Mouse (Mus musculus) lung, postnatal 0 days (tissue): Measurements from ENCODE around the gene Cytip.

ENCODE experiments used
- CTCF ChIP-seq: IDR thresholded peaks from 2 replicates; pipeline ENCODE4 v1.5.1; 2016; ENCODE audit warnings: antibody characterized with exemption, mild to moderate bottlenecking
- EP300 ChIP-seq: IDR thresholded peaks from 2 replicates; pipeline ENCODE4 v1.6.1; 2016; ENCODE audit warnings: antibody characterized with exemption, mild to moderate bottlenecking, control low read depth

GRCm38 (mm10) chr2:58184197-58184596 is 11.1 kb downstream of the Cytip start:
- TF ChIP-seq CTCF, result no peak
- no peak for TF ChIP-seq EP300
